Mouse (Mus musculus) embryo, embryonic 11 days (tissue): Measurements from ENCODE around the gene Sdhaf1.
A peak's percentile ranks its signal among the peaks of the same experiment; 100 is the strongest.

Source experiments
- DNase-seq: peaks from one replicate; pipeline ENCODE4 v3.0.0-alpha.2; 2015

Sdhaf1 gene

GRCm38 (mm10) chr7:30324300-30324944 lies 727 bp upstream of the Sdhaf1 start:
- DNase-seq, result no peak

GRCm38 (mm10) chr7:30322865-30323264 lies 830 bp downstream of the Sdhaf1 start:
- DNase-seq, result no peak

- peak; percentile 98 for DNase-seq
Observed at GRCm38 (mm10) chr7:30322285-30322667, 1.4 kb downstream of the Sdhaf1 start.

GRCm38 (mm10) chr7:30321539-30322284 lies 2.0 kb downstream of the Sdhaf1 start, which contains the start of gene E130208F15Rik:
Gene E130208F15Rik, plus strand, starts transcription at chr7:30321740.
- DNase-seq, result peak; percentile 75

- DNase-seq, result no peak
Observed at GRCm38 (mm10) chr7:30320946-30321345, 2.7 kb downstream of the Sdhaf1 start.

- DNase-seq, result no peak
Observed at GRCm38 (mm10) chr7:30318142-30318541, 5.6 kb downstream of the Sdhaf1 start.

- DNase-seq, result no peak
Observed at GRCm38 (mm10) chr7:30315559-30316529, 7.9 kb downstream of the Sdhaf1 start.

GRCm38 (mm10) chr7:30314721-30315155 lies 9.0 kb downstream of the Sdhaf1 start, which contains the start of gene Syne4:
Gene Syne4, plus strand, starts transcription at chr7:30314807.
- peak; percentile 80 for DNase-seq

- DNase-seq, result no peak
Observed at GRCm38 (mm10) chr7:30313666-30314320, 9.9 kb downstream of the Sdhaf1 start.

GRCm38 (mm10) chr7:30310136-30310535 lies 13.6 kb downstream of the Sdhaf1 start:
- DNase-seq, result no peak

- no peak for DNase-seq
Observed at GRCm38 (mm10) chr7:30309395-30310129, 14.1 kb downstream of the Sdhaf1 start.

- DNase-seq, result peak; percentile 96
Observed at GRCm38 (mm10) chr7:30308076-30309005, 15.4 kb downstream of the Sdhaf1 start, which contains the start of gene Alkbh6. Gene Alkbh6, plus strand, starts transcription at chr7:30308717.

GRCm38 (mm10) chr7:30306083-30306779 lies 17.5 kb downstream of the Sdhaf1 start:
- DNase-seq, result peak; percentile 23

- peak; percentile 28 for DNase-seq
Observed at GRCm38 (mm10) chr7:30300914-30301313, 22.8 kb downstream of the Sdhaf1 start.

GRCm38 (mm10) chr7:30297266-30297665 lies 26.4 kb downstream of the Sdhaf1 start:
- no peak for DNase-seq

- no peak for DNase-seq
Observed at GRCm38 (mm10) chr7:30296816-30297215, 26.9 kb downstream of the Sdhaf1 start.

GRCm38 (mm10) chr7:30295103-30295502 lies 28.6 kb downstream of the Sdhaf1 start:
- no peak for DNase-seq

GRCm38 (mm10) chr7:30294296-30294695 lies 29.4 kb downstream of the Sdhaf1 start:
- no peak for DNase-seq

- no peak for DNase-seq
Observed at GRCm38 (mm10) chr7:30293795-30294194, 29.9 kb downstream of the Sdhaf1 start.
